Mouse (Mus musculus) forebrain, embryonic 13.5 days (tissue): ENCODE measurements around the gene Ntrk2. TPM values are rescaled to one million over a fixed set of nuclear protein-coding genes. Genes with fewer than 3 reads are reported as not detected.
A peak's percentile ranks its signal among the peaks of the same experiment; 100 is the strongest.

Source experiments
- ATAC-seq: fragments of 200-750 bp; cut with Nextera tagmentation; 2 replicates; pipeline ENCODE4 v1.8.0; 2017
- H3K27ac ChIP-seq: fragments of 300-500 bp; sonication (generic); 2 replicates; pipeline ENCODE4 v1.5.1; 2015; ENCODE audit warnings: inconsistent platforms, mild to moderate bottlenecking, moderate library complexity
- H3K27me3 ChIP-seq: fragments of 300-500 bp; sonication (generic); 2 replicates; pipeline ENCODE4 v1.6.1; 2015; ENCODE audit warnings: mild to moderate bottlenecking, inconsistent platforms
- H3K36me3 ChIP-seq: fragments of 300-500 bp; sonication (generic); 2 replicates; pipeline ENCODE4 v1.6.1; 2015; ENCODE audit warnings: mild to moderate bottlenecking, inconsistent platforms; ENCODE audit not compliant: poor library complexity, severe bottlenecking
- H3K4me1 ChIP-seq: fragments of 300-500 bp; sonication (generic); 2 replicates; pipeline ENCODE4 v1.6.1; 2015; ENCODE audit warnings: inconsistent platforms
- H3K4me2 ChIP-seq: fragments of 300-500 bp; sonication (generic); 2 replicates; pipeline ENCODE4 v1.6.1; 2015; ENCODE audit warnings: inconsistent platforms, mild to moderate bottlenecking, moderate library complexity
- H3K4me3 ChIP-seq: fragments of 300-500 bp; sonication (generic); 2 replicates; pipeline ENCODE4 v1.5.1; 2015; ENCODE audit warnings: mild to moderate bottlenecking, inconsistent platforms
- H3K9ac ChIP-seq: fragments of 300-500 bp; sonication (generic); 2 replicates; pipeline ENCODE4 v1.6.1; 2015; ENCODE audit warnings: mild to moderate bottlenecking, inconsistent platforms
- H3K9me3 ChIP-seq: fragments of 300-500 bp; sonication (generic); replicated peaks from 2 replicates; pipeline ENCODE4 v1.6.1; 2016; ENCODE audit warnings: inconsistent platforms
- WGBS: fragments of 180-500 bp; shearing (Covaris S2); methylation state at CpG from one replicate; pipeline ENCODE4 v1.1.7; 2015; 5-methylcytosine and 5-hydroxymethylcytosine counted together
- polyA plus RNA-seq: library from polyadenylated mRNA; unstranded; fragments of >200 nt; fragmentation: Nextera tagmentation; extraction: Ambion mirVana; gene quantifications from 2 replicates; pipeline ENCODE4 v1.2.1, GENCODE M21; 2015

Ntrk2 gene
- polyA plus RNA-seq, 1 experiment from 2014 or later, result 51.4 TPM

DNA sequence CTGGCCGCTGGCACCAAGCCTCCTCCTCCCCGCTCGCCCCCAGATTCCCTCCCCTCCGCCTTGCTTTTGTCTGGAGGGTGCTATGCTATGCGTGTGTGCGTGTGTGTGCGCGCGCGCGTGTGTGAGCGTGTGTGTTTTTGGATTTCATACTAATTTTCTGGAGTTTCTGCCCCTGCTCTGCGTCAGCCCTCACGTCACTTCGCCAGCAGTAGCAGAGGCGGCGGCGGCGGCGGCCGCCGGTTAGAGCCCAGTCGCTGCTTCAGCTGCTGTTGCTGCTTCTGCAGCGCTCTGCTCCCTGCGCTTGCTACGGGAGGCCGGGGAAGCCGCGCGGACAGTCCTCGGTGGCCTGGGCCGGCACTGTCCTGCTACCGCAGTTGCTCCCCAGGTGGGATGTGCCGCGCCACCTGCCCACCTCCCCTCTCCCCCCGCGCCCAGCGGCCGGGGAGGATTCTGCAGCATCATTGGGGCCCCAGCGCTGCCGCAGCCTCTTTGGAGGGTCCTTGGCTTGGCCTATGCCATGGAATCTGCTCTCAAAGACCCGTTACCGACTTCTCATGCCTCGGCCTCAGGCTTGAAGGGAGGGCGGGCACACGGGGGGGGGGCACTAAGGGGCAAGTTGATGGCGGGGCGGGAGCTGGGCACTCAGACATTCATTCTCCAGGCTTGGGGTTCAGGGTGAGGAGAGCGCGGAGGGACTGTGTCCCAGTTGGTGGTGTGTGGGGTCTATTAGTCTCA, 1.4 kb downstream of the Ntrk2 start:
- Histone ChIP-seq H3K36me3 (0 out of 2 replicates have a peak, but pooled peaks cover 5% of the 10 kb centered on the region), H3K9ac (peak overlapping the region; percentile 93), H3K4me3 (peak overlapping the region; percentile 81), H3K27ac (peak overlapping the region; percentile 93), H3K4me1 (peaks cover 42% of the 10 kb centered on the region), H3K27me3 (peaks cover 18% of the 10 kb centered on the region), H3K4me2 (peak overlapping the region; percentile 79), H3K9me3 (no peaks in the 10 kb centered on the region)
- peak; percentile 76 for ATAC-seq
- under 1% methylated on average over 50 of the region's 50 CpGs for WGBS

DNA sequence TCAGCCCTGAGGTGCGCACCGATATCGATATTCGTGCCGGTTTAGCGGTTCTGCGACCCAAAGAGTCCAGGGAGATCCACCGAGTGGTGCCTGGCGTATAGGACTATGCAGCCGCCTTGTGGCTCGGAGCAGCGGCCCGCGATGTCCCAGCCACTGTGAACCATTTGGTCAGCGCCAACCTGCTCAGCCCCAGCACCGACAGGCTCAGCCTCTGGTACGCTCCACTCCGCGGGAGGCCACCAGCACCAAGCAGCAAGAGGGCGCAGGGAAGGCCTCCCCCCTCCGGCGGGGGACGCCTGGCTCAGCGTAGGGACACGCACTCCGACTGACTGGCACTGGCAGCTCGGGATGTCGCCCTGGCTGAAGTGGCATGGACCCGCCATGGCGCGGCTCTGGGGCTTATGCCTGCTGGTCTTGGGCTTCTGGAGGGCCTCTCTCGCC, 2.0 kb downstream of the Ntrk2 start:
- peak; percentile 17; the same call in 1 of the 2 replicates for ATAC-seq
- no peaks in the 10 kb centered on the region for H3K9me3 ChIP-seq
- 0 out of 2 replicates have a peak, but pooled peaks cover 5% of the 10 kb centered on the region for H3K36me3 ChIP-seq
- WGBS, result under 1% methylated on average over 32 of the region's 32 CpGs
- H3K9ac ChIP-seq, result peak overlapping the region; percentile 93
- peak overlapping the region; percentile 79 for H3K4me2 ChIP-seq
- H3K27ac ChIP-seq, result peak overlapping the region; percentile 93
- peaks cover 42% of the 10 kb centered on the region for H3K4me1 ChIP-seq
- peaks cover 18% of the 10 kb centered on the region for H3K27me3 ChIP-seq
- peak overlapping the region; percentile 81 for H3K4me3 ChIP-seq

DNA sequence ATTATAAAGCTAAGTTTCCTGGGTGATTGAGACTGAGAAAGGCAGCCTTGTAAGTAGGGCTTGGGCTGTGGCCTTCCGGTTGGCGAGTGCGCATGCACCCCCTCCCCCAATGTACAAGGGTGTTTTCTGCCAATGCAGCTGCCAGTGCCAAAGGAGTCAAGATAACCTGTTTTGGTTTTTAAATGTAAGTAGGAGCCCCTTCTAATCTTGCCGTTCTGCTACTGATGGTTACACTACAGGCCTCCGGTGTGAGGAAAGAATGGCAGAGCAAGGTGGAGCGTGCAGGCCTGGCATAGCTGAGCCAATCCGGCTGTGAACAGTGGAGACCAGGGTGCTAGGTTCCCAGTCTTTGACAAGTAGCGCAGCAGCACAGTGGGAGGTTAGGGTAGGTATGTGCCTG, 3.6 kb downstream of the Ntrk2 start:
- no peak for ATAC-seq
- Histone ChIP-seq H3K4me3 (peak overlapping the region; percentile 81), H3K4me1 (peaks cover 42% of the 10 kb centered on the region), H3K27ac (peak overlapping the region; percentile 31; the same call in 1 of the 2 replicates), H3K9me3 (no peaks in the 10 kb centered on the region), H3K36me3 (0 out of 2 replicates have a peak, but pooled peaks cover 14% of the 10 kb centered on the region), H3K9ac (peak overlapping the region; percentile 93), H3K27me3 (peaks cover 13% of the 10 kb centered on the region), H3K4me2 (peak overlapping the region; percentile 79)
- WGBS, result 51% methylated on average over 8 of the region's 8 CpGs

DNA sequence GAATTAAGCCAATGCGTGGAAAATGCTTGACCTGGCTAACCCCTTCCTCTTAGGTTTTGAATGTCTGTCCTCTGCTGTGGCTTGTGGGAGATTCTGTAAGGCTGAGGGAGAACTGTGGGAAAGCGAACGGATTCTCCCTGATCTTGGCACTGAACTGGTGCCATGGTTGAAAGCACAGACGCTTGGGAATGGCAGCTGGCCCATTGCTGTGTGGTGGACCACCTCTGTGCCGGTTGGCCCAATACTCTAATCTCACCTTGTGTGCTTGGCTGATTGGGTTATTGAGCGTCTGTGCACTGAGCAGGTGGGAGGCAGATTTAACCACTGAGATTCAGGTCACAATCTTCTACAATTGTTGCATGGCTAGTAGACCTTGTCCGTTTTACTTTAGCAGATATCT, 18.4 kb downstream of the Ntrk2 start:
- no peak overlapping the region for H3K27ac ChIP-seq
- WGBS, result 76% methylated on average over 7 of the region's 7 CpGs

DNA sequence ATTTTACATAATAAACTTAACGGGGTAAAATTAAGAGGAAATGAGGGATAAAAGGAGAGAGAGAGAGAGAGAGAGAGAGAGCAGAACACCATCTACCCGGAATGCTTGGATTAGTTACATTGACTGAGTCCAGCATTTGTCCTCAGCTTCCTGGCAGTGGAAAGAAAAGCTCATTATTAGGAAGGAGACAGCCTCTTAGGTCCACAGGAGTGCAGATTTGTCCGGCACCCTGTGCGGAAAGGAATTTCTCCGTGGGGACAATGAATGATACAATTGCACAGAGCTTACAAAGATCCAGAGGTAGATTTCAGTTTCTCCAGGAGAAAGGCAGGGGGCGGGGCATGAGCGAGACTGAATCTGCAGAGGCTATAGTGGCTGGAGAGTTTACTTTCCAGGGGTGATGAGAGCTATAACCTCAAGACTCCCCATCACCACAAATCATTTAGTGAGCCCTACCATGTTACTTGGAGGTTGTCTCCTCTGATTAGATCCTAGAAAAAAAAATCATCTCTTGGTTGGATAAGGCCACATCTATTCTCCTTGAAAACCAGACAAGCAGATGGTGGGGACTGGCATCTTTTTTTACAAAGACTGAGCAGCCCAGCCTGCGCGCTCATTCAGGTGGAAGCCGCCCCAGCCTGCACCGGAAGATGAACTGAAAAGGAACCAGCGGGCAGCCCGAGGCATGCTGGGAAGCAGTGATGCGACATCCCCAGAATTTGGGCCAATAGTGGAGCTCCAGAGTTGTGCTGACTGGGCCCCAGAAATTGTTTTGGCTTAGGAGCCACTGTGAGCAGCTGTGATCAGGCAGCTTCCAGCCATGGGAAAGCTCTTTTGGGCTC, 20.2 kb downstream of the Ntrk2 start:
- Histone ChIP-seq H3K27ac (peak overlapping the region; percentile 59), H3K27me3 (no peaks in the 10 kb centered on the region), H3K9ac (no peak overlapping the region), H3K4me1 (peaks cover 18% of the 10 kb centered on the region), H3K4me2 (peak overlapping the region; percentile 15), H3K36me3 (peaks cover 11% of the 10 kb centered on the region; the same call in 1 of the 2 replicates), H3K9me3 (peaks cover 5% of the 10 kb centered on the region; the same call in 1 of the 2 replicates), H3K4me3 (no peak overlapping the region)
- 0 out of 2 replicates have a peak, but pooled peaks have one; percentile 33 for ATAC-seq
- 15% methylated on average over 14 of the region's 14 CpGs for WGBS

More for the DNA sequence above, 18.4 kb downstream of the Ntrk2 start:
- Histone ChIP-seq H3K4me1 (peaks cover 18% of the 10 kb centered on the region), H3K4me3 (no peak overlapping the region), H3K9ac (no peak overlapping the region), H3K4me2 (no peak overlapping the region), H3K27me3 (no peaks in the 10 kb centered on the region), H3K36me3 (peaks cover 22% of the 10 kb centered on the region; the same call in 1 of the 2 replicates), H3K9me3 (peaks cover 5% of the 10 kb centered on the region; the same call in 1 of the 2 replicates)
- ATAC-seq, result no peak

DNA sequence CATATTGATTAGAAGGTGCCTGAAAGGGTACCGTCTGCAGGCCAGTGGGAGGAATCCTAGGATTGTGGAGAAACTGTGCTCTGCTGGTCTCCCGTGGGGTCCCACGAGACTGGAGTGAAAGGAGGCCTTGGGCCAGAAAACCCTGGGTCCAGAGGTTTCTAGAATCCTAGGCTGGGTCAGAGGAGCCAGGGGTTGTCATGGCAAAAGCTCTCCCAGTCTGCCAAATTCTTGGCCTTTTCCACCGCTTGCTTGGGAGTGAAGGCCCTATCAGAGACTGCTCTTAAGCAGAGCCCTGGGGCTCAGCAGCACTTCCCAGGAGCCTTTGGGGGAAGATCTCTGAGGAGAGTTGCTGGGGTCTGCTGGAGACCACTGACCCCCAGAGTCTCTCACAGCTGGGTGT, 25.6 kb downstream of the Ntrk2 start:
- Histone ChIP-seq H3K27ac (no peak overlapping the region), H3K36me3 (0 out of 2 replicates have a peak, but pooled peaks cover 6% of the 10 kb centered on the region), H3K4me1 (peaks cover 3% of the 10 kb centered on the region), H3K27me3 (no peaks in the 10 kb centered on the region), H3K9me3 (peaks cover 5% of the 10 kb centered on the region; the same call in 1 of the 2 replicates), H3K9ac (no peak overlapping the region), H3K4me3 (no peak overlapping the region), H3K4me2 (no peak overlapping the region)
- no peak for ATAC-seq
- WGBS, result 55% methylated on average over 4 of the region's 4 CpGs

DNA sequence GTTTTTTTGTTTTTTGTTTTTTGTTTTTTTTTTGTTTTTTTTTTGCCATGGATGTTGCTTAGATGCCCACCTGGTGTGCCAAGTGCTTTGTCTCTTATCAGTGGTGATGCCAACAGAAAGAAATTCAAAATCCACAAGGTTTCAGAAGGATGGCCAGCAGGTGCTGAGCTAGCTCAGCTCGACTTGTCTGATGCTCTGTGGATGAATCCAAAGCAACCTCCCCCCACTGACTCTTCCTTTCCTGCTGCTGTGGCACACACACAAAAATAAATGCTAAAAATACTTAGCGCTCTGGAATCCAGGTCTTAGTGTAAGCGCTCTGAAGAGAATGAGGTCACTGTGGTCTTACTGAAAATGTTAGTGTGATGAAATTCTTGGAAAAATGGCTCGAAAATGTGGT, 28.4 kb downstream of the Ntrk2 start:
- 78% methylated on average over 4 of the region's 4 CpGs for WGBS
- no peak for ATAC-seq
- no peak overlapping the region for H3K9ac ChIP-seq
- no peaks in the 10 kb centered on the region for H3K27me3 ChIP-seq
- no peaks in the 10 kb centered on the region; the same call in 1 of the 2 replicates for H3K4me1 ChIP-seq
- H3K27ac ChIP-seq, result no peak overlapping the region
- peaks cover 16% of the 10 kb centered on the region for H3K36me3 ChIP-seq
- no peaks in the 10 kb centered on the region for H3K9me3 ChIP-seq
- H3K4me2 ChIP-seq, result no peak overlapping the region
- no peak overlapping the region for H3K4me3 ChIP-seq

DNA sequence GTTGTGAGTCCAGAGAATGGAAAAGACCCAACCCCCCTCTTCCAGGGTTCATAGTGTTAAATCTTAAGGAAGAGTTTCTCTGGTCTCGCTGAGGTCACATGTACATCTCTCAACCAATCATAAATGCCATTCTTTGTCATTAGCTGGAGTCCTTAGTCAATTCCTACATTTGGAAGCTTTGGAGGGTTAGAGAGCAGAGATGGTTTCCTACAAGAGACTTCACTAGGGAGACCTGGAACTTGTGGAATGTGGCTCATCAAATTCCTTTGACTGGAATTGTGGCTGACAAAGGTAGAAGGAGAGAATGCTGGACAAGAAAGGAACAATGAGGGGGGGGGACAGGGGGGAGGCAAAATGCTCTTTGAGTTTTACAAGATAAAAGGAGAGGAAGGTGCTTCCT, 30.5 kb downstream of the Ntrk2 start:
- no peak overlapping the region for H3K27ac ChIP-seq
- no peaks in the 10 kb centered on the region for H3K27me3 ChIP-seq
- WGBS, result 95% methylated on average over 1 of the region's 1 CpGs
- H3K36me3 ChIP-seq, result peaks cover 20% of the 10 kb centered on the region
- ATAC-seq, result no peak
- H3K4me1 ChIP-seq, result peaks cover 13% of the 10 kb centered on the region
- H3K4me2 ChIP-seq, result no peak overlapping the region
- H3K9me3 ChIP-seq, result no peaks in the 10 kb centered on the region
- no peak overlapping the region for H3K9ac ChIP-seq
- H3K4me3 ChIP-seq, result no peak overlapping the region

DNA sequence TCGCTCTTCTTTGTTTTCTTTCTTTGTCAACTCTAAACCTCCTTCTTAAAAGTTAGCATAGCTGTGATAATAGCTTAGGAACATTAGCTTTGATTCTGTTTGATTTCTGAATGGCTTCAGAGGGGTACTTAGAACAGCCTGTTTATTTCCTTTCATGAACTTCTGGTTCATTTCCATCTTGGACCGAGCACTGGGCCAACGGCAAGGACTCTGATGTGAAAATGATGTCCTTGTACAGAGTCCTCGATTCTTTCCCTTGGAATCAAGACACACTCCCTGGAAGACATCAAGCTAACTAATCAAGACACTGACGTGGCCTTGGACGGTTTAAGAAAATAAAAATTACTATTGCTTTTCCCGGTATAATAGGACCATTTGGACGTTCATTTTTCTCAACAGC, 31.7 kb downstream of the Ntrk2 start:
- Histone ChIP-seq H3K4me1 (peaks cover 13% of the 10 kb centered on the region), H3K36me3 (peaks cover 20% of the 10 kb centered on the region), H3K4me2 (no peak overlapping the region), H3K27me3 (no peaks in the 10 kb centered on the region), H3K27ac (no peak overlapping the region), H3K9ac (no peak overlapping the region), H3K9me3 (no peaks in the 10 kb centered on the region), H3K4me3 (no peak overlapping the region)
- ATAC-seq, result no peak
- 89% methylated on average over 8 of the region's 8 CpGs for WGBS

DNA sequence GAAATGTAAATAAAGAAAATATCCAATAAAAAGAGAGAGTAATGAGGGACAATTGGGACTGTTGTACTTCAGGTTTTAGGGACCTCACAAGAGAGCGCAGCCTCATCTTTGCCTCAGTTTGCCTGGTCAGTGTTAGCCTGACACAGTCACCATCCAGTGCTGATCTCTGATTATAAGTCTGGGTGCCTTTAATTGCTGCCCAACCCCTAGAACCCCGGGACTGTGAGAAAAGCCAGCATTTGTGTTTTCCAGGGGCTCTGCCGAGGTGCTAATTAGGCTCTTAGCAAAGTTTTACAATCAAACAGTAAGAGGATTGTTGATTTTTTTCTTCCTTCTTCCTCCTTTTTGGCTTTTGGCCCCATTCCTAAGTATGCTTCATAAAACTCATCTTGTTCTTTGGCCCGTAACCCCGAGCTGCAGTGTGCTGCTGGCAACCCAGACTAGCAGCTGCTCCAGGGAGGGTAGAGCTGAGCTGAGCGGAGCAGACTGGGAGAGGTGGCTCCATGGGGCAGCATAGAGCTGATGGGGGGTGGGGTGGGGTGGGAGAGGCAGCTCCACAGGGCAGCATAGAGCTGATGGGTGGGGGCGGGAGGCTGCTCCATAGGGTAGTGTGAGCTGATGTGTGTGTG, 34.5 kb downstream of the Ntrk2 start:
- Histone ChIP-seq H3K4me3 (no peak overlapping the region), H3K27ac (no peak overlapping the region), H3K36me3 (peaks cover 20% of the 10 kb centered on the region), H3K27me3 (no peaks in the 10 kb centered on the region), H3K4me2 (no peak overlapping the region), H3K9me3 (no peaks in the 10 kb centered on the region), H3K4me1 (peaks cover 13% of the 10 kb centered on the region), H3K9ac (no peak overlapping the region)
- WGBS, result 20% methylated on average over 6 of the region's 7 CpGs
- peak; percentile 82 for ATAC-seq

DNA sequence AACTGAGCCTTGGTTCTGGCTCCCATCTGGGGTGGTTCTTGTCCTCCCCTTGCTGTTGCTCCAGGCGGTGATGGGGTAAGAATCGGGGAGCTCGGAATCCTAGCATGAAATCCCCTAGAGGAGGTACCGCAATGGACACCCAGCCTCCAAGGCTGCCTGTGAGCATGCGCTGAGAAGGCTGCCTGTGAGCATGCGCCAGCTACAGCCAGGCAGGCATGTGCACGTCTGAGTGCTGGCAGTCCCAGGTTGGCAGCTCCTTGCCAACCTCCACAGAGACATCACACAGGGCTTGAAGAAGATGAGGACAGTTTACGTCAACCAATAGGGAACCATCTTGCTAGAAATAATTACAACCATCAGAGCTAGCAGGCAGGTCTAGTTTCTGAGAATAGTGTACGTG, 37.5 kb downstream of the Ntrk2 start:
- Histone ChIP-seq H3K4me3 (no peak overlapping the region), H3K27ac (no peak overlapping the region), H3K9me3 (no peaks in the 10 kb centered on the region), H3K36me3 (peaks cover 36% of the 10 kb centered on the region), H3K27me3 (no peaks in the 10 kb centered on the region), H3K4me1 (peaks cover 13% of the 10 kb centered on the region), H3K9ac (no peak overlapping the region), H3K4me2 (no peak overlapping the region)
- 0 out of 2 replicates have a peak, but pooled peaks have one; percentile 27 for ATAC-seq
- WGBS, result 82% methylated on average over 9 of the region's 9 CpGs
